Mouse (Mus musculus) liver, embryonic 14.5 days (tissue): ENCODE results near the gene Fbxo34. TPM values are rescaled to one million over a fixed set of nuclear protein-coding genes. Genes with fewer than 3 reads are reported as not detected.
"Not testable (repeated sequence)": the region's sequence is repeated elsewhere in the genome, so short reads cannot be mapped to it uniquely, and the experiment has no call there.

ENCODE experiments used
- ATAC-seq: fragments of 200-750 bp; cut with Nextera tagmentation; 2 replicates; pipeline ENCODE4 v1.8.0; 2017; ENCODE audit warnings: moderate number of reproducible peaks, mild to moderate bottlenecking, moderate library complexity; ENCODE audit not compliant: insufficient read depth
- DNase-seq, 3 experiments: peaks; one replicate each; pipeline ENCODE4 v3.0.0-alpha.2; 2012 to 2013; ENCODE audit warnings: low read depth in 3 of 3, low spot score in 3 of 3
- H3K27ac ChIP-seq: fragments of 300-500 bp; sonication (generic); 2 replicates; pipeline ENCODE4 v1.5.1; 2014; ENCODE audit warnings: moderate library complexity, mild to moderate bottlenecking, control low read depth, inconsistent platforms
- H3K27me3 ChIP-seq: fragments of 300-500 bp; sonication (generic); 2 replicates; pipeline ENCODE4 v1.6.1; 2014; ENCODE audit warnings: mild to moderate bottlenecking, low read length, moderate library complexity; ENCODE audit not compliant: control insufficient read depth, insufficient read depth
- H3K36me3 ChIP-seq: fragments of 300-500 bp; sonication (generic); replicated peaks from 2 replicates; pipeline ENCODE4 v1.6.1; 2014; ENCODE audit warnings: low read depth; ENCODE audit not compliant: control insufficient read depth, insufficient read depth
- H3K4me1 ChIP-seq, 2 experiments: fragments of 200-500 bp in 1 of 2; fragments of 300-500 bp in 1 of 2; sonication (generic) in 1 of 2; replicated peaks; 2 replicates each; pipeline ENCODE4 v1.6.1; 2012 to 2014; ENCODE audit warnings: antibody characterized with exemption in 1 of 2, inconsistent platforms in 1 of 2, low read length in 1 of 2; ENCODE audit not compliant: control insufficient read depth in 2 of 2, insufficient read depth in 2 of 2
- H3K4me2 ChIP-seq: fragments of 300-500 bp; sonication (generic); 2 replicates; pipeline ENCODE4 v1.6.1; 2014; ENCODE audit warnings: low read depth, mild to moderate bottlenecking, control low read depth, moderate library complexity
- H3K4me3 ChIP-seq, 2 experiments: fragments of 200-500 bp in 1 of 2; fragments of 300-500 bp in 1 of 2; sonication (generic) in 1 of 2; 2 replicates each; pipeline ENCODE4 v1.5.1; 2012 to 2014; ENCODE audit warnings: low read depth in 2 of 2, low read length in 2 of 2, mild to moderate bottlenecking in 2 of 2, control low read depth in 1 of 2, inconsistent platforms in 1 of 2, moderate library complexity in 1 of 2; ENCODE audit not compliant: insufficient read depth in 1 of 2
- H3K9ac ChIP-seq: fragments of 300-500 bp; sonication (generic); replicated peaks from 2 replicates; pipeline ENCODE4 v1.6.1; 2014; ENCODE audit warnings: mild to moderate bottlenecking, control low read depth, moderate library complexity
- H3K9me3 ChIP-seq: fragments of 300-500 bp; sonication (generic); 2 replicates; pipeline ENCODE4 v1.6.1; 2016; ENCODE audit warnings: low read length, mixed read lengths; ENCODE audit not compliant: control insufficient read depth
- CTCF ChIP-seq: IDR thresholded peaks from 2 replicates; pipeline ENCODE4 v1.5.1; 2016; ENCODE audit warnings: antibody characterized with exemption, low read depth, control low read depth
- EP300 ChIP-seq: IDR thresholded peaks from 2 replicates; pipeline ENCODE4 v1.6.1; 2016; ENCODE audit warnings: antibody characterized with exemption, low read depth
- WGBS: fragments of 180-500 bp; shearing (Covaris S2); extraction: QIAGEN DNeasy Blood & Tissue Kit; methylation state at CpG from one replicate; pipeline ENCODE4 v1.1.7; 2014; ENCODE audit not compliant: insufficient replicate concordance; 5-methylcytosine and 5-hydroxymethylcytosine counted together
- polyA plus RNA-seq, 2 experiments: library from polyadenylated mRNA; depleted of rRNA in 1 of 2; stranded (reverse) in 1 of 2; unstranded in 1 of 2; fragments of >200 nt; fragmentation: Nextera tagmentation in 1 of 2; extraction: Ambion mirVana in 1 of 2; gene quantifications; 2 replicates each; pipeline versions ENCODE4 v1.2.1 to v1.2.3; 2012 to 2014

The Fbxo34 gene
- polyA plus RNA-seq (2012; rRNA removed) (20.2 and 24.4 TPM in 2 replicates), polyA plus RNA-seq (2014; fragmentation: Nextera tagmentation; extraction: Ambion mirVana) (33.4 and 37.1 TPM in 2 replicates)

DNA sequence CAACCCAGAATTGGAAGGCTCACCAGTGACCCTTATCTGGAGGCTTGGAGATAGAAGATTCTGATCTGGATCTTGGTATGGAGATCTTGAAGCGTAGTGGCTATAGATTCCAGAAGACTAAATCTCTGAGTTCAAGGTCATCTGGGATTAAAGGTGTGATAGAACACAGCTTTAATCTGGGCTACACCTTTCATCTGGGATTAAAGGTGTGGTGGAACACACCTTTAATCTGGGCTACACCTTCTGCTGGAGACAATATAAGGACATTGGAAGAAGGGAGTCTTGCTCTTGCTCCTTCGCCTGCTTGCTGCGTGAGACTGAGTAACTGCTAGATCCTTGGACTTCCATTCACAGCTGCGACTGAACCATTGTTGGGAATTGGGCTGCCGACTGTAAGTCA is at the start of gene Fbxo34:
Fbxo34 (plus strand) TSS at position 301 of the 400 bp plus-strand sequence.
- not testable (repeated sequence) for H3K4me1 ChIP-seq, H3K36me3 ChIP-seq, H3K4me2 ChIP-seq, DNase-seq, H3K9ac ChIP-seq, H3K9me3 ChIP-seq, ATAC-seq, H3K27ac ChIP-seq, H3K27me3 ChIP-seq, H3K4me3 ChIP-seq
- WGBS = 75% methylated on average over 1 of the region's 5 CpGs

DNA sequence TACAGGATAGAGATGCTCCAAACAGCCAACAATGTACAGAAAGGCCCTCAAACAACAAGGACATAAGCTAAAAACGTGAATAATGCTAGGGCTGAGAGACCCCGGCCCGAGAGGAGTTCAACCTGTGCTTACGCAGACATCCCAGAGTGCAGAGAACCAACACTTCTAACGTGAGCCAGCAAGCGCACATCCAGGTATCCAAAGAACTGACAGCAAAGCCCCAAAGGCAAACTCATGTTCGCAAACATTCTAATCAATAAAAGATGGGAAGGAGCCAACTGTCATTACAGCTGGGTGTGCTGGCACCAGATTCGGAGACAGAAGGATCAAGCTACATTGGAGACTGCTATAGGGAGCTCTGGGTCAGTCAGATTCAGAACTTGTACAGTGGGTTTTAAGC is 47.5 kb upstream of the Fbxo34 start:
- no peak for ATAC-seq
- 78% methylated on average over 8 of the region's 8 CpGs for WGBS
- TF ChIP-seq EP300 (no peak), CTCF (no peak)
- no peaks in the 10 kb centered on the region for H3K9me3 ChIP-seq
- no peak overlapping the region for H3K4me3 ChIP-seq
- no peak overlapping the region for H3K9ac ChIP-seq
- H3K36me3 ChIP-seq = peaks cover 98% of the 10 kb centered on the region
- no peaks in the 10 kb centered on the region for H3K4me1 ChIP-seq
- no peaks in the 10 kb centered on the region for H3K27me3 ChIP-seq
- no peak overlapping the region for H3K4me2 ChIP-seq
- H3K27ac ChIP-seq = no peak overlapping the region
- DNase-seq = no peak

DNA sequence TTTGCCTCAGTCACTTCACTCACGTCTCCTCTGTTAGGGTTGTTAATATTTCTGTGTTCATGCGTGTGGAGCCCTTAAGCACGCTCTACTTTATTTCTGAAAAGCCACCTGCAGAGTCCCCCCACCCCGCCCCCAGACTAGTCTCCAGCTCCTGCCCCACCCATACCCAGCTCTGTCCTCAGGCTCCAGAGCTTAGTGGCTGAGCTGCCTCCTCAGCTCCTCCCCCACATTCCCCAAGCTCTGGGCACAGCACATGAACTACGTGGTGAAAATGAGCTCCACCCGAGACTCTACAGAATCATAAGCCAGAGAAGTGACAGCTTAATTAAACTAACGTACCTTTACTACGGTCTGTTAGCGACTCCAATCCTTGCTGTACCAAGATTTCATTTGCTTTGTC is 44.2 kb upstream of the Fbxo34 start:
- WGBS = 77% methylated on average over 9 of the region's 9 CpGs
- H3K27me3 ChIP-seq = no peaks in the 10 kb centered on the region
- DNase-seq = no peak
- no peaks in the 10 kb centered on the region for H3K4me1 ChIP-seq
- ATAC-seq = no peak
- no peak overlapping the region for H3K4me2 ChIP-seq
- no peak overlapping the region for H3K27ac ChIP-seq
- peaks cover 99% of the 10 kb centered on the region for H3K36me3 ChIP-seq
- H3K4me3 ChIP-seq = no peak overlapping the region
- H3K9me3 ChIP-seq = no peaks in the 10 kb centered on the region
- H3K9ac ChIP-seq = no peak overlapping the region
- no peak for TF ChIP-seq CTCF
- no peak for TF ChIP-seq EP300

DNA sequence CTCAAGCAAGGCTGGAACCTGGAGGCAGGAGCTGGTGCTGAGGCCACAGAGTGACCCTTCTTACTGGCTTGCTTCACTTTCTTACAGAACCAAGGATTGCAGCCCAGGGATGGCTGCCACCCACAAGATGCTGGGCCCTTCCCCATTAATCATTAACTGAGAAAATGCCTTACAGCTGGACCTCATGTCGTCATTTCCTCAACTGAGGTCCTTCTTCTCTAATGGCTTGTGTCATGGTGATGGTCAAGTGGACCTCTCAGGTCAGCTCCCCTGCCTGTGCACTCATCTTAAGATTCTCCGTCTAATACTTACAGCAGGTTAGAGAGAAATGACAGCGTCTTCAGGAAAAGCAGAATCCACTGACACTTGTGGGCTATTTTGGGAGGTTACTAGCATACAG is 32.9 kb upstream of the Fbxo34 start:
- DNase-seq (peak in 1 of 3 experiments; percentile 11), ATAC-seq (no peak)
- 21% methylated on average over 3 of the region's 3 CpGs for WGBS
- Histone ChIP-seq H3K4me3 (peak overlapping the region; percentile 93 to 98), H3K4me2 (peak overlapping the region; percentile 87), H3K27me3 (no peaks in the 10 kb centered on the region), H3K27ac (peak overlapping the region; percentile 84), H3K36me3 (peaks cover 42% of the 10 kb centered on the region), H3K9me3 (no peaks in the 10 kb centered on the region), H3K9ac (peak overlapping the region; percentile 97), H3K4me1 (peaks cover 7 to 13% of the 10 kb centered on the region in 2 experiments)
- TF ChIP-seq CTCF (no peak), EP300 (no peak)

DNA sequence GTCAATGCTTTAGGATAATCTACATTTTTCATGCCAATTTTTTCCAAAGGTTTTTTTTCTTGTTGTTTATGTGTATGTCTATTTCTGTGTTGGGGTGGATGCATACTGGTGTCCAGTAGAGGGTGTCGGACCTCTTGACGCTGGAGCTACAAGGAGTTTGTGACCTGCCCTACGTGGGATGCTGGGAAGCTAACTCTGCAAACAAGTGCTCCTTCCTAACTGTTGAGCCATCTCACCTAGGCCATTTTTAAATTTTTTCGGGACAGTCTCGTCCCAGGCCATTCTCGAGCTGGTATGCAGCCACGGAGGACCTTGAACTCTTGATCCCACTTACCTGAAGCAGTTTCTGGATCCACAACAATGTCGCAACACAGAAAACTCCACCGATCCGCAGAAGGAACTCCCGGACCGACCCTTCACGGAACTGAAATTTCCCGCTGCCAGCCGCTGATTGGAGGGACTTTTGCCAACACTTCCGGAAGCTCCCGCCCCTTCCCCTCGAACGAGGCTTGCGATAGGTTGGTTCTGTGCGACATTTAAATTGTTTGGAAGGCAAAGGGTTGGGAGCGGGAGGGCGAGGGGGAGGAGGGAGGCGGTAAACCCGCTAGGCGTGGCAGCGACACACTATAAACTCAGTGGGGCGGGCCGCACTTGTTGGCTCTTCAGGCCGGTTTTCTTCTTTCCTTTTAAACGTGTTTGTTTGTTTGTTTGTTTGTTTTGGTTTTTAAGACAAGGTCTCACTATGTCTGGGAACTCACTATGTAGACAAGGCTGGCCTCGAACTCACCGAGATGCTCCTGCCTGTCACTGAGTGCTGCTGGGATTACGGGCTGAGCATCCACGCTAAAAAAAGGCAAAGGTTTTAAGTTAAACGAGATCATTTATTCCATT is 32.2 kb upstream of the Fbxo34 start, which contains the start of gene Dlgap5:
Dlgap5 (minus strand) TSS at position 633 of the 891 bp plus-strand sequence.
- peak within 1 kb of the TSS; percentile 87 for H3K4me2 ChIP-seq
- peaks cover 7 to 13% of the 10 kb centered on the region in 2 experiments for H3K4me1 ChIP-seq
- 2% methylated on average over 36 of the region's 36 CpGs for WGBS
- TF ChIP-seq EP300 (peak; percentile 52; the same call in 1 of the 2 replicates), CTCF (no peak)
- peak; percentile 94 to 98 (median 95) for DNase-seq
- H3K4me3 ChIP-seq = peak within 1 kb of the TSS; percentile 93 to 98
- ATAC-seq = peak; percentile 97
- H3K27me3 ChIP-seq = no peaks in the 10 kb centered on the region
- H3K9ac ChIP-seq = peak within 1 kb of the TSS; percentile 97
- H3K36me3 ChIP-seq = peaks cover 35% of the 10 kb centered on the region
- peak within 1 kb of the TSS; percentile 84 for H3K27ac ChIP-seq
- no peaks in the 10 kb centered on the region for H3K9me3 ChIP-seq
